Mouse (Mus musculus) lung, postnatal 0 days (tissue): ENCODE data around the gene Apoe.

Experiments
- CTCF ChIP-seq: IDR thresholded peaks from 2 replicates; pipeline ENCODE4 v1.5.1; 2016; ENCODE audit warnings: antibody characterized with exemption, mild to moderate bottlenecking
- EP300 ChIP-seq: IDR thresholded peaks from 2 replicates; pipeline ENCODE4 v1.6.1; 2016; ENCODE audit warnings: antibody characterized with exemption, mild to moderate bottlenecking, control low read depth

- TF ChIP-seq CTCF (peak; percentile 51), EP300 (no peak)
Measured at GRCm38 (mm10) chr7:19666750-19667149, 32.2 kb downstream of the Apoe start.
